Mouse (Mus musculus): ENCODE measurements around the gene Ube2g1. TPM values are rescaled to one million over a fixed set of nuclear protein-coding genes. Genes with fewer than 3 reads are reported as not detected.

The Ube2g1 gene
- total RNA-seq (2014; rRNA removed) (56.4 and 61.2 TPM in 2 replicates), polyA plus RNA-seq (2015; fragmentation: Nextera tagmentation; extraction: Ambion mirVana) (76.8 and 82.1 TPM in 2 replicates)

DNA sequence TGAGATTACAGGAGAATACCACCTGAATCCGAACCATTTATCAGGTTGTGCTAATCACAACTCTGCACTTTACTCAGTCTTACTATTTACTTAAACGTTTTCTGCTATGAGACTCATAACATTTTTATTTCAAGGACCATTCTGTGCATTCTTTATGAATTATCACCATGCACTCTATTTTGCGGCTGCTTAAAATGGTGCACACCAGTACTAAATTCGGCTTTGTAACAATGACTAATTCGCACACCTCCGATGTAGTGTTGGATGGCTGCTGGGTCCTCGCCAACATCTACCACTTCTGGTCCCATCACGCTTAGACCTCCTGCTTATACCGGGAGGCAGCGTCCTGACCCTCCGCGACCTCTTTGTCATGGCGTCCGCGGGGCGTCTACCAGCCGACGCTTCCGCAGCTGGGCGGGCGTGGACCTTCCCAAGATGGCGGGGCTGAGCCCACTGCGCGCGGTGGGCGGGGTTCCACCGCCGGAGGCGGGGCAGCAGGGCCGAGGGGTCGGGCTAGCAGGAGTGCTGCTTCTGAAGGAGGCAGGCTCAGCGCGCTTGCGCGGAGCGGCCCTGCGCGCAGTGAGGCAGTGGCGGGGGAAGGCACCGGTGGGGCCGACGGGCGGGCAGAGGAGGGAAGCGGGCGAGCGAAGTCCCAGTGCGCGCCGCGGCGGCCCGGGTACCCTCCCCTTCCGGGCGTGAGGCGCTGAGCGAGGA lies at the start of gene Ube2g1:
Ube2g1 (plus strand) TSS at position 590 of the 714 bp plus-strand sequence.
- Histone ChIP-seq H3K4me1 (ENCODE audit: insufficient read depth) (no peaks in the 10 kb centered on the region), H3K27ac (ENCODE audit: low read depth, low read length) (peak within 1 kb of the TSS; percentile 95), H3K4me3 (ENCODE audit: low read depth, low read length) (peak within 1 kb of the TSS; percentile 97), H3K9ac (peak within 1 kb of the TSS; percentile 90), H3K36me3 (ENCODE audit: insufficient read depth) (no peaks in the 10 kb centered on the region), H3K27me3 (ENCODE audit: insufficient read depth, low read length) (no peaks in the 10 kb centered on the region), H3K4me2 (ENCODE audit: low read depth) (peak within 1 kb of the TSS; percentile 54), H3K9me3 (ENCODE audit: low read length) (no peaks in the 10 kb centered on the region)
- no peak for TF ChIP-seq CTCF (IDR thresholded peaks at IDR 0.05; ENCODE audit: low read depth)
- DNase-seq (peak; percentile 99), ATAC-seq (peak; percentile 96)
- WGBS, result 2% methylated on average over 52 of the region's 56 CpGs

DNA sequence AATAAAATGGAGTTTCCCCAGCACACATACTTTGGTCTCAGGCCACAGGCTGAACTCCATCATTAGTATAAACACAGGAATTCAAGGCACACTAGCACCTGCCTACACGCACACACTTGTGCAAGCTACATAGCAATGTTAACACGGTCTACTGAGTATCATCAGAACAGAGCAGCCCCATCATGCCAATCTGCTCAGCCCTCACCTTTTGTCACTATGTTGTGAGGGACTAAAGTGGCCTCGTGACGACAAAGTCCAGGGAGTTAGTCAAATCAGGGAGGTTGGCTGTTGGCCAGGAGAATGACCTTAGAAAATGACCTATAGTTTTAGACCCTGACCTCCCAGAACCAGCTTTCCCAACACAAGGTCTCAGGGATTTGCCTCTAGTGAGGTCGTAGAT lies 48.9 kb upstream of the Ube2g1 start:
- H3K9ac ChIP-seq, result no peak overlapping the region
- ATAC-seq (no peak), DNase-seq (no peak)
- TF ChIP-seq CTCF (IDR thresholded peaks at IDR 0.05; ENCODE audit: low read depth), result no peak
- no peak overlapping the region for H3K4me3 ChIP-seq (ENCODE audit: low read depth, low read length)
- no peaks in the 10 kb centered on the region for H3K27me3 ChIP-seq (ENCODE audit: insufficient read depth, low read length)
- WGBS, result 70% methylated on average over 5 of the region's 5 CpGs
- H3K36me3 ChIP-seq (ENCODE audit: insufficient read depth), result no peaks in the 10 kb centered on the region
- H3K27ac ChIP-seq (ENCODE audit: low read depth, low read length), result no peak overlapping the region
- no peak overlapping the region for H3K4me2 ChIP-seq (ENCODE audit: low read depth)
- H3K4me1 ChIP-seq (ENCODE audit: insufficient read depth), result no peaks in the 10 kb centered on the region
- H3K9me3 ChIP-seq (ENCODE audit: low read length), result no peaks in the 10 kb centered on the region

DNA sequence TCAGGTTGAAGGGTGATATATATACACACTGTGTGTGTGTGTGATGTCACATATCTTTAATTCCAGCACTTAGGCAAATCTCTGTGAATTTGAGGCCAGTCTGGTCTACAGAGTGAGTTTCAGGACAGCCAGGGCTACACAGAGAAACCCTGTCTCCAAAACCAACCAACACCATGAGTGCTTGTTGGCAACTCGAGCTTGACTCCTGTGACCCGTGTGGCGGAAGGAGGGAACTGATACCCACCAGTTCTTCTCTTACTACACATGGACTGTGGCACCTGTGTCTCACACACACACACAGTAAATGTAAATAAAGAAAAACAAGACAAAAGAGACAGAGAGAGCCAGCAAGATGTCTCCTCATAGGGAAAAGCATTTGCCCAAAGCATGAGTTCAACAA lies 46.4 kb upstream of the Ube2g1 start:
- Histone ChIP-seq H3K9ac (no peak overlapping the region), H3K27ac (ENCODE audit: low read depth, low read length) (no peak overlapping the region), H3K4me1 (ENCODE audit: insufficient read depth) (no peaks in the 10 kb centered on the region), H3K4me2 (ENCODE audit: low read depth) (no peak overlapping the region), H3K36me3 (ENCODE audit: insufficient read depth) (no peaks in the 10 kb centered on the region), H3K4me3 (ENCODE audit: low read depth, low read length) (no peak overlapping the region), H3K27me3 (ENCODE audit: insufficient read depth, low read length) (no peaks in the 10 kb centered on the region), H3K9me3 (ENCODE audit: low read length) (no peaks in the 10 kb centered on the region)
- no peak for TF ChIP-seq CTCF (IDR thresholded peaks at IDR 0.05; ENCODE audit: low read depth)
- ATAC-seq (no peak), DNase-seq (no peak)
- WGBS, result 78% methylated on average over 3 of the region's 3 CpGs

DNA sequence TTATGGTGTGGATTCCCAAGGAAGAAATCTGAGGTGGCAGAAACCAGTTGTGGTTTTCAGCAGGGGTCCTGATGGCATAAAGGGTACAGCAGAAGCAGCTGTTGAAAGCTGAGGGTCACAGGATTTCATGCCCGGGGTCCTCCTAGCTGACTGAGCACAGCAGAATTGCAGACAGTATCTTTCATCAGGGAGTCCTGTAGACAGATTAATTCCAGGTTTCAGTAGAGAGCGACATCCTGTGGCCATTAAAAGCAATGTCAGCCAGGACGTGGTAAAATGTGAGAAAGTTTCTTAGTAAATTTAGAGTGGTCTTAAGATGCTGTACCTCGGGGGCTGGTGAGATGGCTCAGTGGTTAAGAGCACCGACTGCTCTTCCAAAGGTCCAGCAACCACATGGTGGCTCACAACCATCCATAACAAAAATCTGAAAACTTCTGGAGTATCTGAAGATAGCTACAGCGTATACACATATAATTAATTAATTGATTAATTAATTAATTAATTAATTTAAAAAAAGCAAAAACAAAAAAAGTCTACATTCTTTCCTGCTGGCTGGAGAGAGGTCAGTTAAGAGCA lies 42.8 kb upstream of the Ube2g1 start:
- DNase-seq (peak; percentile 85), ATAC-seq (peak; percentile 77)
- Histone ChIP-seq H3K4me1 (ENCODE audit: insufficient read depth) (no peaks in the 10 kb centered on the region), H3K36me3 (ENCODE audit: insufficient read depth) (no peaks in the 10 kb centered on the region), H3K9ac (no peak overlapping the region), H3K4me3 (ENCODE audit: low read depth, low read length) (no peak overlapping the region), H3K9me3 (ENCODE audit: low read length) (no peaks in the 10 kb centered on the region), H3K4me2 (ENCODE audit: low read depth) (no peak overlapping the region), H3K27me3 (ENCODE audit: insufficient read depth, low read length) (no peaks in the 10 kb centered on the region), H3K27ac (ENCODE audit: low read depth, low read length) (no peak overlapping the region)
- peak; percentile 89 for TF ChIP-seq CTCF (IDR thresholded peaks at IDR 0.05; ENCODE audit: low read depth)
- WGBS, result 27% methylated on average over 6 of the region's 6 CpGs

DNA sequence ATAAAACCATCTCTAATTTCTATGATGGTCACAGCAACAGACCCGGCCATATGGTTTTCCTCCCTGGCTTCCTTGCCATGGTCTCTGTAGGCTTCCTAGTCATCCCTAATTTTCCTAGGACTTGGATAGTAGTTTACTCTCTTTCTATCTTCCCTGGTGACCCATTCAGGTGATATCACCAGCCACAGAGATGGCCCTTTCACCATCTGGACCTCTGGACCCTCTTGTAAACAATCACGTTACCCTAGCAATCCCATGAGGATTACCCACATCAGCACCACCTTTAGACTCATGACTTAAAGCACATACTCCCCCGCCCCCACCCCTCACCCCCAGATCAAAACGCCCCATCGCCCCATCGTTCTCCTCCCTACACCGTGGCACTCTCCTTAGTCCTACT lies 40.8 kb upstream of the Ube2g1 start:
- H3K4me1 ChIP-seq (ENCODE audit: insufficient read depth), result no peaks in the 10 kb centered on the region
- H3K4me2 ChIP-seq (ENCODE audit: low read depth), result no peak overlapping the region
- DNase-seq, result no peak
- no peak overlapping the region for H3K4me3 ChIP-seq (ENCODE audit: low read depth, low read length)
- no peak overlapping the region for H3K9ac ChIP-seq
- no peaks in the 10 kb centered on the region for H3K27me3 ChIP-seq (ENCODE audit: insufficient read depth, low read length)
- no peak for ATAC-seq
- no peak for TF ChIP-seq CTCF (IDR thresholded peaks at IDR 0.05; ENCODE audit: low read depth)
- no peak overlapping the region for H3K27ac ChIP-seq (ENCODE audit: low read depth, low read length)
- H3K9me3 ChIP-seq (ENCODE audit: low read length), result no peaks in the 10 kb centered on the region
- H3K36me3 ChIP-seq (ENCODE audit: insufficient read depth), result no peaks in the 10 kb centered on the region
- 81% methylated on average over 7 of the region's 7 CpGs for WGBS

DNA sequence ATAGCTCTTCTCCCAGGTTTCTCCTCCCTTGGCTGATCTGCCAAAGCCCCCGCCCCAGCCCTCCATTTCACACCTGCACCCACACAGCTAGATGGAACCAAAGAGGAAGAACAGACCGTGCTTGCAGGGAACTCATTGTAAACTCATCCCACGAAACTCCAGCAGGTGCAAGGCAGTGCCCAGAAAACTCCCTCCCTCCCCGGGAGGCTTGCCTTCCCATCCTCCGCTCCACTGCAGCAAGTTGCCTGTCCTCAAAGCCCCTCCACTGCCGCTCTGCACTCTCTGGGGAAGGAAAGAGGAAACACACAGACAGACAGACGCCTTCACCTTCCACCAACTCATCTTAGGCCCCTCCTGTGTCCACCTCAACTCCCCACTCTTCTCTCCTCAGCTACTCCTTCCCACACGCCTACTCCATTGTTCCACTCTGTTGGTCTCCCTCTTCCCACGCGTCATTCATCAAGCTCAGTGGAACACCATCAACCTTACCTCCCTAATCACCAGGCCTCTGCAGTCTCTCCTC lies 40.2 kb upstream of the Ube2g1 start:
- ATAC-seq (no peak), DNase-seq (no peak)
- no peak overlapping the region for H3K4me3 ChIP-seq (ENCODE audit: low read depth, low read length)
- H3K27ac ChIP-seq (ENCODE audit: low read depth, low read length), result no peak overlapping the region
- H3K4me1 ChIP-seq (ENCODE audit: insufficient read depth), result no peaks in the 10 kb centered on the region
- WGBS, result 54% methylated on average over 10 of the region's 10 CpGs
- H3K36me3 ChIP-seq (ENCODE audit: insufficient read depth), result no peaks in the 10 kb centered on the region
- no peak overlapping the region for H3K4me2 ChIP-seq (ENCODE audit: low read depth)
- no peak for TF ChIP-seq CTCF (IDR thresholded peaks at IDR 0.05; ENCODE audit: low read depth)
- H3K9me3 ChIP-seq (ENCODE audit: low read length), result no peaks in the 10 kb centered on the region
- no peaks in the 10 kb centered on the region for H3K27me3 ChIP-seq (ENCODE audit: insufficient read depth, low read length)
- H3K9ac ChIP-seq, result no peak overlapping the region; the same call in 1 of the 2 replicates

DNA sequence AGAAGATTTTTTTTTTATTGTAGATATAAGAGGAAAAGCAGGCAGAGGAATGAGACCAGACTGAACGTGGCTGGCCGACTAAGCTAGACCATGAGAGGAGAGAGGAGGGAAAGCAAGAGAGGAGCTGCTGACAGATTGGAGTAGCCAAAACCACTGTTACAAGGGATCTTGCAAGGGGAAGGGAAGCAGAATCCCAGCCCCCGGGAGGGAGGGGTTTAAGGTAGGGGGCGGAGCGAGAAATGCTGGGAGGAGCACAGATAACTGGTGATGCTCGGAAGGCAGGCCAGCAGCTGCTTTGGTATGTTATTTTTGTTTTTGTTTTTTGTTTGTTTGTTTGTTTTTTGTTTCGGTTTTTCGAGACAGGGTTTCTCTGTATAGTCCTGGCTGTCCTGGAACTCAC lies 38.0 kb upstream of the Ube2g1 start:
- H3K27ac ChIP-seq (ENCODE audit: low read depth, low read length), result no peak overlapping the region
- no peak for ATAC-seq
- no peaks in the 10 kb centered on the region for H3K9me3 ChIP-seq (ENCODE audit: low read length)
- no peak overlapping the region for H3K9ac ChIP-seq
- no peak overlapping the region for H3K4me3 ChIP-seq (ENCODE audit: low read depth, low read length)
- TF ChIP-seq CTCF (IDR thresholded peaks at IDR 0.05; ENCODE audit: low read depth), result no peak
- no peak for DNase-seq
- H3K4me2 ChIP-seq (ENCODE audit: low read depth), result no peak overlapping the region
- H3K36me3 ChIP-seq (ENCODE audit: insufficient read depth), result no peaks in the 10 kb centered on the region
- H3K27me3 ChIP-seq (ENCODE audit: insufficient read depth, low read length), result no peaks in the 10 kb centered on the region
- no peaks in the 10 kb centered on the region for H3K4me1 ChIP-seq (ENCODE audit: insufficient read depth)
- WGBS, result 60% methylated on average over 8 of the region's 8 CpGs

All from forebrain, postnatal 0 days (tissue).